Mouse (Mus musculus) intestine, postnatal 0 days (tissue): ENCODE measurements around the gene Pnpla2. TPM values are rescaled to one million over a fixed set of nuclear protein-coding genes. Genes with fewer than 3 reads are reported as not detected.
A peak's percentile ranks its signal among the peaks of the same experiment; 100 is the strongest.

ENCODE experiments used
- ATAC-seq: fragments of 200-750 bp; cut with Nextera tagmentation; 2 replicates; pipeline ENCODE4 v1.8.0; 2017; ENCODE audit warnings: mild to moderate bottlenecking, moderate TSS enrichment, moderate library complexity
- H3K27ac ChIP-seq: fragments of 300-500 bp; sonication (generic); 2 replicates; pipeline ENCODE4 v1.5.1; 2014; ENCODE audit warnings: mild to moderate bottlenecking, low read depth, low read length, moderate library complexity
- H3K27me3 ChIP-seq: fragments of 300-500 bp; sonication (generic); replicated peaks from 2 replicates; pipeline ENCODE4 v1.6.1; 2014; ENCODE audit warnings: low read length, mixed read lengths; ENCODE audit not compliant: control insufficient read depth, insufficient read depth
- H3K36me3 ChIP-seq: fragments of 300-500 bp; sonication (generic); 2 replicates; pipeline ENCODE4 v1.6.1; 2014; ENCODE audit warnings: mild to moderate bottlenecking, moderate library complexity; ENCODE audit not compliant: control insufficient read depth, insufficient read depth
- H3K4me1 ChIP-seq: fragments of 300-500 bp; sonication (generic); replicated peaks from 2 replicates; pipeline ENCODE4 v1.6.1; 2014; ENCODE audit warnings: antibody characterized with exemption, low read length, mixed read lengths; ENCODE audit not compliant: control insufficient read depth, insufficient read depth
- H3K4me2 ChIP-seq: fragments of 300-500 bp; sonication (generic); replicated peaks from 2 replicates; pipeline ENCODE4 v1.6.1; 2014; ENCODE audit warnings: low read depth, mild to moderate bottlenecking, moderate library complexity
- H3K4me3 ChIP-seq: fragments of 300-500 bp; sonication (generic); 2 replicates; pipeline ENCODE4 v1.5.1; 2014; ENCODE audit warnings: low read depth, low read length
- H3K9ac ChIP-seq: fragments of 300-500 bp; sonication (generic); 2 replicates; pipeline ENCODE4 v1.6.1; 2014; ENCODE audit warnings: mild to moderate bottlenecking, low read depth, low read length
- H3K9me3 ChIP-seq: fragments of 300-500 bp; sonication (generic); 2 replicates; pipeline ENCODE4 v1.6.1; 2016; ENCODE audit warnings: mixed run types; ENCODE audit not compliant: control insufficient read depth
- CTCF ChIP-seq: sonication (generic); IDR thresholded peaks from 2 replicates; pipeline ENCODE4 v1.5.1; 2016; ENCODE audit warnings: low read depth, mild to moderate bottlenecking, control low read depth, antibody characterized with exemption, moderate library complexity
- WGBS: fragments of 180-500 bp; shearing (Covaris S2); extraction: QIAGEN DNeasy Blood & Tissue Kit; methylation state at CpG from one replicate; pipeline ENCODE4 v1.1.7; 2014; 5-methylcytosine and 5-hydroxymethylcytosine counted together
- polyA plus RNA-seq: library from polyadenylated mRNA; unstranded; fragments of >200 nt; fragmentation: Nextera tagmentation; extraction: Ambion mirVana; gene quantifications from 2 replicates; pipeline ENCODE4 v1.2.1, GENCODE M21; 2015

Pnpla2 gene
- polyA plus RNA-seq, 1 experiment from 2014 or later = 79.4 TPM

- H3K4me1 ChIP-seq = peaks cover 23% of the 10 kb centered on the region
- no peak overlapping the region for H3K27ac ChIP-seq
- no peak overlapping the region for H3K4me3 ChIP-seq
- H3K4me2 ChIP-seq = no peak overlapping the region
- TF ChIP-seq CTCF = no peak
- no peak for ATAC-seq
- H3K9ac ChIP-seq = no peak overlapping the region
- WGBS = 82% methylated on average over 6 of the region's 6 CpGs
- H3K9me3 ChIP-seq = no peaks in the 10 kb centered on the region
- H3K27me3 ChIP-seq = no peaks in the 10 kb centered on the region
- peaks cover 31% of the 10 kb centered on the region for H3K36me3 ChIP-seq
These were observed 17.8 kb downstream of the Pnpla2 start for GRCm38 (mm10) chr7:141472763-141473162.

GRCm38 (mm10) chr7:141474160-141474559 lies 19.2 kb downstream of the Pnpla2 start:
- H3K4me2 ChIP-seq = peak overlapping the region; percentile 98
- H3K9ac ChIP-seq = peak overlapping the region; percentile 59
- H3K9me3 ChIP-seq = no peaks in the 10 kb centered on the region
- H3K27me3 ChIP-seq = no peaks in the 10 kb centered on the region
- TF ChIP-seq CTCF = no peak
- peaks cover 14% of the 10 kb centered on the region for H3K4me1 ChIP-seq
- peaks cover 31% of the 10 kb centered on the region for H3K36me3 ChIP-seq
- peak overlapping the region; percentile 62 for H3K4me3 ChIP-seq
- H3K27ac ChIP-seq = no peak overlapping the region
- ATAC-seq = no peak
- 6% methylated on average over 5 of the region's 5 CpGs for WGBS

- Histone ChIP-seq H3K4me3 (peak within 1 kb of the TSS; percentile 62), H3K4me2 (peak within 1 kb of the TSS; percentile 98), H3K36me3 (peaks cover 22% of the 10 kb centered on the region), H3K9ac (peak within 1 kb of the TSS; percentile 59), H3K27ac (peak within 1 kb of the TSS; percentile 87), H3K27me3 (no peaks in the 10 kb centered on the region), H3K9me3 (no peaks in the 10 kb centered on the region), H3K4me1 (peaks cover 10% of the 10 kb centered on the region; the same call in 1 of the 2 replicates)
- TF ChIP-seq CTCF = peak; percentile 36
- WGBS = under 1% methylated on average over 87 of the region's 87 CpGs
- ATAC-seq = peak; percentile 71
These were observed 20.2 kb downstream of the Pnpla2 start, which contains the start of the genes Polr2l and Tspan4 for GRCm38 (mm10) chr7:141475011-141475804. Polr2l (minus strand) TSS chr7:141475132. Tspan4 (plus strand) TSS chr7:141475240.

- Histone ChIP-seq H3K4me3 (peak overlapping the region; percentile 62), H3K9me3 (no peaks in the 10 kb centered on the region), H3K4me2 (peak overlapping the region; percentile 98), H3K9ac (peak overlapping the region; percentile 59), H3K27ac (peak overlapping the region; percentile 87), H3K4me1 (peaks cover 10% of the 10 kb centered on the region; the same call in 1 of the 2 replicates), H3K27me3 (no peaks in the 10 kb centered on the region), H3K36me3 (peaks cover 17% of the 10 kb centered on the region)
- TF ChIP-seq CTCF = no peak
- 3% methylated on average over 12 of the region's 12 CpGs for WGBS
- ATAC-seq = no peak; the same call in 1 of the 2 replicates
These were observed 20.8 kb downstream of the Pnpla2 start for GRCm38 (mm10) chr7:141475805-141476158.

- H3K4me3 ChIP-seq = peak overlapping the region; percentile 62
- H3K9me3 ChIP-seq = no peaks in the 10 kb centered on the region
- TF ChIP-seq CTCF = peak; percentile 60
- peak overlapping the region; percentile 98 for H3K4me2 ChIP-seq
- no peaks in the 10 kb centered on the region for H3K27me3 ChIP-seq
- peaks cover 10% of the 10 kb centered on the region for H3K36me3 ChIP-seq
- H3K9ac ChIP-seq = peak overlapping the region; percentile 59; the same call in 1 of the 2 replicates
- peak overlapping the region; percentile 87 for H3K27ac ChIP-seq
- 1% methylated on average over 17 of the region's 17 CpGs for WGBS
- H3K4me1 ChIP-seq = peaks cover 10% of the 10 kb centered on the region; the same call in 1 of the 2 replicates
- peak; percentile 51 for ATAC-seq
These were observed 21.4 kb downstream of the Pnpla2 start for GRCm38 (mm10) chr7:141476226-141476980.

GRCm38 (mm10) chr7:141476981-141477370 lies 22.0 kb downstream of the Pnpla2 start:
- Histone ChIP-seq H3K4me2 (peak overlapping the region; percentile 98), H3K4me1 (peaks cover 10% of the 10 kb centered on the region; the same call in 1 of the 2 replicates), H3K9me3 (no peaks in the 10 kb centered on the region), H3K27me3 (peaks cover 4% of the 10 kb centered on the region; the same call in 1 of the 2 replicates), H3K36me3 (peaks cover 8% of the 10 kb centered on the region), H3K9ac (0 out of 2 replicates have a peak overlapping the region, but pooled peaks have one; percentile 59), H3K4me3 (peak overlapping the region; percentile 62; the same call in 1 of the 2 replicates), H3K27ac (peak overlapping the region; percentile 87)
- WGBS = 20% methylated on average over 7 of the region's 7 CpGs
- no peak for ATAC-seq
- peak; percentile 30 for TF ChIP-seq CTCF
